Mouse (Mus musculus) right cerebral cortex, adult 18-20 months (tissue): ENCODE data around the gene Gm3558.
A peak's percentile ranks its signal among the peaks of the same experiment; 100 is the strongest.
"Not testable (repeated sequence)": the region's sequence is repeated elsewhere in the genome, so short reads cannot be mapped to it uniquely, and the experiment has no call there.

Experiments
- DNase-seq: peaks from one replicate; pipeline ENCODE4 v3.0.0; 2022; ENCODE audit warnings: mixed read lengths

Gm3558 gene

GRCm38 (mm10) chr14:7568382-7568781 lies at the start of gene Gm3558:
Gene Gm3558 (minus strand): TSS chr14:7568566.
- DNase-seq: not testable (repeated sequence)

- DNase-seq: not testable (repeated sequence)
These were observed 27.1 kb upstream of the Gm3558 start, which contains the start of gene Gm10338 for GRCm38 (mm10) chr14:7595492-7595891. Gene Gm10338 (minus strand): TSS chr14:7595592.

GRCm38 (mm10) chr14:7567890-7568289 lies 476 bp downstream of the Gm3558 start:
- not testable (repeated sequence) for DNase-seq

GRCm38 (mm10) chr14:7567266-7567665 lies 1.1 kb downstream of the Gm3558 start:
- DNase-seq: peak; percentile 21
